Mouse (Mus musculus) heart, adult 2 months (tissue): ENCODE data around the gene Sox8. TPM values are rescaled to one million over a fixed set of nuclear protein-coding genes. Genes with fewer than 3 reads are reported as not detected.

Source experiments
- DNase-seq, 2 experiments: peaks; one replicate each; pipeline ENCODE4 v3.0.0; 2021
- H3K27ac ChIP-seq: fragments of 200-600 bp; 2 replicates; pipeline ENCODE4 v1.8.1; 2022
- H3K27me3 ChIP-seq: fragments of 200-500 bp; 2 replicates; pipeline ENCODE4 v1.6.1; 2012; ENCODE audit warnings: mild to moderate bottlenecking, low read length, inconsistent platforms, mixed read lengths; ENCODE audit not compliant: control insufficient read depth, insufficient read depth
- H3K36me3 ChIP-seq: fragments of 200-500 bp; 2 replicates; pipeline ENCODE4 v1.6.1; 2012; ENCODE audit warnings: low read length, inconsistent platforms; ENCODE audit not compliant: control insufficient read depth, insufficient read depth
- H3K4me1 ChIP-seq: fragments of 200-500 bp; 2 replicates; pipeline ENCODE4 v1.6.1; 2011; ENCODE audit warnings: low read length; ENCODE audit not compliant: control insufficient read depth, insufficient read depth
- H3K4me3 ChIP-seq: fragments of 200-600 bp; 2 replicates; pipeline ENCODE4 v1.8.1; 2022
- H3K79me2 ChIP-seq: fragments of 200-500 bp; replicated peaks from 2 replicates; pipeline ENCODE4 v1.6.1; 2012; ENCODE audit warnings: mild to moderate bottlenecking, inconsistent platforms, low read length, moderate library complexity, mixed read lengths; ENCODE audit not compliant: control insufficient read depth, insufficient read depth
- H3K9ac ChIP-seq: fragments of 200-500 bp; 2 replicates; pipeline ENCODE4 v1.6.1; 2012; ENCODE audit warnings: low read depth, mild to moderate bottlenecking, control low read depth, inconsistent platforms, low read length, mixed read lengths
- CTCF ChIP-seq: fragments of 200-600 bp; IDR thresholded peaks from 2 replicates; pipeline ENCODE4 v1.8.1; 2022; ENCODE audit warnings: antibody characterized with exemption, mild to moderate bottlenecking, moderate library complexity
- EP300 ChIP-seq: fragments of 200-500 bp; IDR thresholded peaks from 2 replicates; pipeline ENCODE4 v1.6.1; 2011; ENCODE audit warnings: low read depth, low read length, control low read depth; ENCODE audit not compliant: insufficient read depth
- POLR2A ChIP-seq: fragments of 200-500 bp; IDR thresholded peaks from 2 replicates; pipeline ENCODE4 v1.6.1; 2011; ENCODE audit warnings: mild to moderate bottlenecking, low read depth, low read length, control low read depth; ENCODE audit not compliant: insufficient read depth
- WGBS: fragments of 180-500 bp; shearing (Covaris S2); methylation state at CpG from one replicate; pipeline ENCODE4 v1.1.7; 2018; 5-methylcytosine and 5-hydroxymethylcytosine counted together
- intact Hi-C: fragments of 180-260 bp; cut with DNase I; formaldehyde crosslinking; loops from one replicate; pipeline ENCODE4 v1.15.1; 2025
- polyA plus RNA-seq: library from polyadenylated mRNA; depleted of rRNA; stranded (reverse); fragments of >200 nt; gene quantifications from 2 replicates; pipeline ENCODE4 v1.2.3, GENCODE M21; 2012
- total RNA-seq, 2 experiments: library from RNA; stranded (reverse); gene quantifications; 2 replicates each; pipeline ENCODE4 v1.2.3; 2021

The Sox8 gene
- total and polyA plus RNA-seq, 3 experiments = 0.30 to 0.57 (median 0.44) TPM

DNA sequence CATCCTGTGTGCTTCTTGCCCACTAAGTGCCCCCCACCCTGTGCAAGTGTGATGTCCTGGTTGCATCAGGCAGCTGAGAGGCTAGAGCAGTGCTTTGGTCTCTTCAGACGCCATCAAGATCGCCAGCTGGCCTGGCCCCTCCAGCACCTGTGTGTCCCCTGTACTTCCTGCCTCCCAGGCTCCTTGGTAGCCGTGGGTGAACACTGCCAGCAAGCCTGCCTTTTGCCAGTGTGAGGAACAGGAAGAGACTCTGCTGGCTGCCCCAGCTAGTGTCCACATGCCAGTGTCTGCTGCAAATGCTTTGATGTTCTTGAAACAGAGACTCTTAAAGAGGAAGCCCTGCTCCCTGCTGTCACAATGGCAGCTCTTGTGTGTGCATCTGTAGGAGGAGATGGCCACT, 27.1 kb upstream of the Sox8 start:
- H3K27me3 ChIP-seq = no peaks in the 10 kb centered on the region
- 72% methylated on average over 3 of the region's 3 CpGs for WGBS
- no peak overlapping the region for H3K4me3 ChIP-seq
- DNase-seq = no peak
- H3K9ac ChIP-seq = no peak overlapping the region
- no peak for TF ChIP-seq EP300
- no peak for TF ChIP-seq POLR2A
- TF ChIP-seq CTCF = no peak
- intact Hi-C loops = no loop called here
- no peaks in the 10 kb centered on the region for H3K79me2 ChIP-seq
- H3K4me1 ChIP-seq = peaks cover 1% of the 10 kb centered on the region; the same call in 1 of the 2 replicates
- H3K27ac ChIP-seq = no peak overlapping the region
- no peaks in the 10 kb centered on the region for H3K36me3 ChIP-seq

DNA sequence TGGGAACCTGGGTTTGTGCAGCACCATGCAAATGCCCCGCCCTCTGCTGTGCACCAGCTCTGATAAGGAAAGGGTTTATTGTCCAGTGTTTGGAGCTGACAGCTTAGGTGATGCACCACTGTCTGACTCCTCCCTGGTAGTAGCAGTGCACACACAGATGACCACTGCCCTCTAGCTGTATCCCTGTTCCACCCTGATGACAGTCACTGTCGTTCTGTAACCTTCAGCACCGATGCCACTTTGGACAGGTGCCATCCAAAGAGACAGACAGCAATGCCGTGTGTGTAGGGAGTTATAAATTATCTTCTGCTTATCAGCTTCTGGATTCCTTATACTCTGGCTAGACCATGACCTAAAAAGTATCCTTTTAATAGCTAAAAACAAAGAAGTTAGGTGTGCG, 25.0 kb upstream of the Sox8 start:
- no peak for DNase-seq

DNA sequence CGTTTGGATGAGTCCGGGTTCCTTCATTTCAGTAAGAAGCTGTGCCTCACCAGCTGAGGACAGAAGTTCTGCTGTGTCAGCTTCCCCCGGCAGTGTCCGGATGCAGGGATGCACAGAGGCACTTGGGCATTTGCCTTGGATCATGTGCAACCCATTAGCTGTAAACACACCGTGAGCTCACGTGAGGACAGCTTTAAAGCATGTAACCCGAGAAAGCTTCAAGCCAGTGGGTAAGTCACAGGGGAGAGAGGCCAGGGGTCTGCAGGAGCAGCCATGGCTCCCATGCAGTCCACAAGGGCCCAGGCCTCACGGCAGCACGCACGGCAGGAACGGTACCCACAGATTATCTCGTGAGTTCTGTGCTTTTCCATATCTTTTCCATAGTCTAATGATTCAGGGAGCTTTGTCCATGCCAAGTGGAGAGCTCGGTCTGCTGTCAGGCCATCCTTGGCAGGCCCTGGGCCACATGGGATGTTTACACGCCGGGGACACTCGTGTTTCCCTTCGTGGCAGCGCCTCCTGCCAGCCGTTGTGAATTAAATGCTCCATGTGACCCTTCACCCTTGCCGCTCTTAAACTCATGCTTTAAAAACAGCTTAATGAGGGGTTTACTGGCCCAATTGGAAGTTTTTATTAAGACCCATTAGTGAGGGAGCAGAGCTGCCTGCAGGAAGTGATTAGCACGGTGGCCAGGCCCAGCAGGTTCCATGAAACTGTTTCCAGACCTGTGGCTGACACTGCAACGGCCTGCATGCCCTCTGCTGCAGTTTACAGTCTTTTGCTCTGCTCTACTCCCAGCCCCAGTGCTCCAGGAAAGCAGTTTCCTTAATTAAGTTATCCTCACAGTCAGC, 23.1 kb upstream of the Sox8 start:
- H3K27me3 ChIP-seq = no peaks in the 10 kb centered on the region
- intact Hi-C loops = loop anchor here (1.0 to 2.0 kb wide), 2 partner anchors 23 to 120 kb away; partner anchors contain the start of gene Sox8

More for the DNA sequence above, 25.0 kb upstream of the Sox8 start:
- WGBS = 53% methylated on average over 5 of the region's 5 CpGs
- Histone ChIP-seq H3K36me3 (no peaks in the 10 kb centered on the region), H3K27me3 (no peaks in the 10 kb centered on the region), H3K79me2 (no peaks in the 10 kb centered on the region), H3K27ac (no peak overlapping the region), H3K4me1 (peaks cover 2% of the 10 kb centered on the region; the same call in 1 of the 2 replicates), H3K9ac (no peak overlapping the region), H3K4me3 (no peak overlapping the region)
- TF ChIP-seq POLR2A (no peak), CTCF (peak; percentile 57), EP300 (no peak)
- intact Hi-C loops = loop anchor here (2.0 kb wide), 1 partner anchor 25 kb away; the partner anchor contains the start of gene Sox8

DNA sequence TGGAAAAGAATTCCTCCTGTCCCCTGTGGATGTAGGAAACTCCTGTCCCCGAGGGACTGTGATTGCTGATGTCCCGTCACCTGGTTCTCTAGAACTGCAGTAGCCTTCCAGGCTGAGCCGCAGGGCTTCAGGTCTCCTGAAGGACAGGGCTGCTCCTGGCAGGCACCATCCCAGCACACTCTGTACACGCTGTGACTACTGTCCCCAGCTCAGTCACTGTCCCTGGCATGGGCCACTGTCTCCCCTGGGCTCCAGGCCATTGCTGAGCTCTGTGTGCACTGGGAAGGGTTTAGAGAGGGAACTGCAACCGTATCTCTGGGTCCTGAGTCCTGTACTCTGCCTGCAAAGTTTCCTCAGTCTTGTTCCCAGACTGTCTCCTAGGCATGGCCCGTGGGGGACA, 21.9 kb upstream of the Sox8 start:
- DNase-seq = peak; percentile 52 to 75

More for the DNA sequence above, 23.1 kb upstream of the Sox8 start:
- H3K4me3 ChIP-seq = no peak overlapping the region
- H3K79me2 ChIP-seq = no peaks in the 10 kb centered on the region
- H3K4me1 ChIP-seq = peaks cover 2% of the 10 kb centered on the region; the same call in 1 of the 2 replicates
- 79% methylated on average over 22 of the region's 22 CpGs for WGBS
- DNase-seq = no peak
- no peak overlapping the region for H3K9ac ChIP-seq
- TF ChIP-seq EP300 (no peak), POLR2A (no peak), CTCF (no peak)
- no peaks in the 10 kb centered on the region for H3K36me3 ChIP-seq
- H3K27ac ChIP-seq = no peak overlapping the region

DNA sequence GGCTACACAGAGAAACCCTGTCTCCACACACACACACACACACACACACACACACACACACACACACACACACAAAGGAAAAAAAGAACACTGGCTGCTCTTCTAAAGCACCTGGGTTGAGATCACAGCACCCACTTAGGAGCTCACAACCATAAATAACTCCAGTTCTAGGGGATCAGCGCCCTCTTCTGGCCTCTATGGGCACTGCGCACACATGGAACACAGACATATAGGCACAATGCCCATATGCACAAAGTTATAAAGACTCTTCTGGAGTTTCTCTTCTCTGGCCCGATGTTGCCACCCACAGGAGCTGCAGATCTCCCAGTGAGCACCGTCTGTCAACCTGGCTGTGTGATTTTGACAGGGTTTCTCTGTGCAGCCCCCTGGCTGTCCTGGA, 20.5 kb upstream of the Sox8 start:
- Histone ChIP-seq H3K79me2 (no peaks in the 10 kb centered on the region), H3K27ac (no peak overlapping the region), H3K4me1 (peaks cover 2% of the 10 kb centered on the region; the same call in 1 of the 2 replicates), H3K36me3 (no peaks in the 10 kb centered on the region), H3K4me3 (no peak overlapping the region), H3K9ac (no peak overlapping the region), H3K27me3 (no peaks in the 10 kb centered on the region)
- intact Hi-C loops = no loop called here
- no peak for DNase-seq
- TF ChIP-seq POLR2A (no peak), CTCF (peak; percentile 37)
- WGBS = 89% methylated on average over 4 of the region's 4 CpGs

More for the DNA sequence above, 21.9 kb upstream of the Sox8 start:
- intact Hi-C loops = no loop called here
- TF ChIP-seq CTCF (no peak), POLR2A (no peak), EP300 (peak; percentile 64; the same call in 1 of the 2 replicates)
- Histone ChIP-seq H3K27ac (no peak overlapping the region), H3K4me1 (peaks cover 2% of the 10 kb centered on the region; the same call in 1 of the 2 replicates), H3K9ac (no peak overlapping the region), H3K36me3 (no peaks in the 10 kb centered on the region), H3K79me2 (no peaks in the 10 kb centered on the region), H3K4me3 (no peak overlapping the region), H3K27me3 (no peaks in the 10 kb centered on the region)
- 53% methylated on average over 6 of the region's 6 CpGs for WGBS

DNA sequence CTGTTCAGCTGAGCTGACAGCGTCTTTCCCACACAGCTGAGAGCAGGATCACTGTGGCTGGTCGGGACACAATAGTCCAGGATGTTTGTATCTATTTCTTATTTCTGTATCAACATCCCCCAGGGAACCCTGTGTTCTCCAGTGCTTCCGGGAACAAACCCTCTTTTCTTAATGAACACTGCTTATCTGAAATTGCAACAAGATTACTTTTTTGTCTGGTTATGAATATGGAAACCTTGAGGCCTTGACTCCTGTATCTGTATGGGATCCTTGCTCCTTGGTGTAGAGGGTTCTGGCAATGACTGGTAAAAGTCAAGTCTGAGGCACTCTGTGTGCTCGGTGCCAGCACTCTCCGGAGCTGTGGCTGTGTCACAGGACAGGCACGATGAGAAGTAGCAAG, 19.6 kb upstream of the Sox8 start:
- no peak for TF ChIP-seq POLR2A
- no peak for TF ChIP-seq CTCF
- TF ChIP-seq EP300 = no peak
- intact Hi-C loops = no loop called here
- peaks cover 2% of the 10 kb centered on the region; the same call in 1 of the 2 replicates for H3K4me1 ChIP-seq
- H3K9ac ChIP-seq = no peak overlapping the region
- no peak overlapping the region for H3K4me3 ChIP-seq
- H3K27me3 ChIP-seq = no peaks in the 10 kb centered on the region
- no peak for DNase-seq
- H3K27ac ChIP-seq = no peak overlapping the region
- H3K79me2 ChIP-seq = no peaks in the 10 kb centered on the region
- WGBS = 67% methylated on average over 6 of the region's 6 CpGs
- no peaks in the 10 kb centered on the region for H3K36me3 ChIP-seq
